Mouse (Mus musculus) MEL (cell line): ENCODE data around the gene Grrp1.

ENCODE experiments used
- POLR2A ChIP-seq, 2 experiments: IDR thresholded peaks; 2 replicates each; pipeline ENCODE4 v1.6.1; 2011 to 2012; ENCODE audit warnings: low read length in 2 of 2, mild to moderate bottlenecking in 2 of 2, control low read depth in 1 of 2, improper control_type of control experiment in 1 of 2, low read depth in 1 of 2, moderate library complexity in 1 of 2; ENCODE audit not compliant: control insufficient read depth in 1 of 2, insufficient read depth in 1 of 2, poor library complexity in 1 of 2
- POLR2AphosphoS2 ChIP-seq: IDR thresholded peaks from 2 replicates; pipeline ENCODE4 v1.6.1; 2011; ENCODE audit warnings: low read length, improper control_type of control experiment
- RAD21 ChIP-seq: IDR thresholded peaks from 2 replicates; pipeline ENCODE4 v1.6.1; 2011; ENCODE audit warnings: mild to moderate bottlenecking, low read depth, low read length, improper control_type of control experiment
- TAL1 ChIP-seq: IDR thresholded peaks from 2 replicates; pipeline ENCODE4 v1.6.1; 2012; ENCODE audit warnings: mild to moderate bottlenecking, inconsistent platforms, low read length, moderate library complexity, mixed read lengths
- USF1 ChIP-seq: IDR thresholded peaks from 2 replicates; pipeline ENCODE4 v1.6.1; 2014; ENCODE audit warnings: low read depth, mild to moderate bottlenecking, inconsistent platforms, low read length, improper control_type of control experiment, moderate library complexity

GRCm38 (mm10) chr4:134287575-134288025, 33.7 kb upstream of the Grrp1 start, which contains the start of gene Pdik1l:
- TF ChIP-seq POLR2A (IDR thresholded peaks at IDR 0.05; ENCODE audit: control insufficient read depth in 1 of 2, insufficient read depth in 1 of 2, low read depth in 1 of 2, low read length in 2 of 2, poor library complexity in 1 of 2), result peak; percentile 14 to 67; a peak in 3 of 4 replicates
- TF ChIP-seq RAD21, result no peak
- no peak for TF ChIP-seq USF1
- no peak for TF ChIP-seq TAL1
- peak; percentile 11; the same call in 1 of the 2 replicates for TF ChIP-seq POLR2AphosphoS2
